Mouse (Mus musculus) bone marrow, adult 2 months (tissue): ENCODE results near the gene Mtss1l.

ENCODE experiments used
- CTCF ChIP-seq: fragments of 200-500 bp; IDR thresholded peaks from 2 replicates; pipeline ENCODE4 v1.5.1; 2011; ENCODE audit warnings: low read length, control low read depth; ENCODE audit not compliant: control insufficient read depth, insufficient read depth
- POLR2A ChIP-seq: fragments of 200-500 bp; IDR thresholded peaks from 2 replicates; pipeline ENCODE4 v1.6.1; 2011; ENCODE audit warnings: low read depth, mild to moderate bottlenecking, control low read depth, low read length, borderline replicate concordance; ENCODE audit not compliant: control insufficient read depth

- TF ChIP-seq CTCF, result no peak
- TF ChIP-seq POLR2A, result no peak
Observed at GRCm38 (mm10) chr8:110790270-110790669, 69.0 kb downstream of the Mtss1l start.
